Mouse (Mus musculus): ENCODE results near the gene Fcgr2b. TPM values are rescaled to one million over a fixed set of nuclear protein-coding genes. Genes with fewer than 3 reads are reported as not detected.
A peak's percentile ranks its signal among the peaks of the same experiment; 100 is the strongest.

Gene Fcgr2b
- polyA plus RNA-seq, 1 experiment, result not detected

- no peak for TF ChIP-seq GATA1 (IDR thresholded peaks at IDR 0.05; ENCODE audit: low read length)
Observed at GRCm38 (mm10) chr1:170953192-170953591, 23.2 kb downstream of the Fcgr2b start.

- peak; percentile 57 for TF ChIP-seq GATA1 (IDR thresholded peaks at IDR 0.05; ENCODE audit: low read length)
Observed at GRCm38 (mm10) chr1:170950772-170951171, 25.6 kb downstream of the Fcgr2b start.

DNA sequence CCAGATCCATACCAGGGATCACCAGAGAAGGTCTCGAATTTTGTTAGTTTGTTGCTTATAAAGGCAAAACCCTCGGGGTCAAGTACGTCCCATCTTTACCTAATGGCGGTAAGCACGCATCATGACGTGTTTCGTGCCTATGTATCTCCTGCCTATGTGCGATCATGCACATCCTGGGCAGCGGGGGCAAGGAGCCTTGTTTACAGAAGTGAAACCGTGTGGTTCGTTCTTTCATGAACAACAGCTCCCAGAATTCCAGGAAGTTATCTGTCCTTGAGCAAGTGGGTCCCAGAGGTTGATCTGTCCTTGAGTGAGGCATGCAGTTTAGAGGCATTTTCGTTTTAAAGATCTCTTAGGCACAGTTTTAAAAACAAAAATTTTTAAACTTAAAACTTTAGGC, 37.1 kb downstream of the Fcgr2b start:
- TF ChIP-seq GATA1 (IDR thresholded peaks at IDR 0.05; ENCODE audit: low read length), result no peak

DNA sequence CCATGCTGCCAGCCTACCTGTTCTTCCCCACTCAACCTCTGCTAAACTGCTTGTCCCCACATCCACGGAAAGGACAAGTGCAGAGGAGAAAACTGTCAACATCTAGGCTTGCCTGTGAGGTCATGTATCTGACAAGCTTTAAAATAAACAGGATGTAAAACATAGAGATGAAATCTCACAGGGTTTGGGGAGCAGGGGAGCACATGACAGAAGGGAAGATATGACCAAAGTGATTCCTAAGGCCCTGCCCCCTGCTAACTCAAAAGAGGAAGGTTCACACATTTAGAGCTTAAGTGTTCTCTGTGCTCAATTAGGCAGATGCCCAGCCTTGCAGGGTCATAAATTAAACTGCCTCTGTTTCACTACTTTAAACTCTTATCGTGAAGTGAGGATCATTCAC, 42.0 kb downstream of the Fcgr2b start:
- TF ChIP-seq GATA1 (IDR thresholded peaks at IDR 0.05; ENCODE audit: low read length), result no peak

DNA sequence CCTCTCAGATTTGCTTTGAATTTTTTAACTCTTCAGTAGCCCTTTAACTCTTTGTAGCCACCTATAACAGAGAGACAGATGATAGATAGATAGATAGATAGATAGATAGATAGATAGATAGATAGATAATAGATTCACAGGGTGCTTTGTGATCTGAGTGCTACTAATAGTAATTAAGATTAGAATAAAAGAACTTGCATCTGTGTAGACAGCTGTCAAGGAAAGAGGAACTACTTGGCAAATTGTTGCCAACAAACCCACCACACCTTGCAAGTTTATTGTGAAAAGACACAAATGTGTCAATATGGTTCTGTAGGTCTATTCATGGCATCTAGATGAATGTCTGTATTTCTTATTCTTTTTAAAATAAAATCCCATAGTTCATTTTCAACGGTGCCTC, 42.4 kb downstream of the Fcgr2b start:
- TF ChIP-seq GATA1 (IDR thresholded peaks at IDR 0.05; ENCODE audit: low read length), result no peak

DNA sequence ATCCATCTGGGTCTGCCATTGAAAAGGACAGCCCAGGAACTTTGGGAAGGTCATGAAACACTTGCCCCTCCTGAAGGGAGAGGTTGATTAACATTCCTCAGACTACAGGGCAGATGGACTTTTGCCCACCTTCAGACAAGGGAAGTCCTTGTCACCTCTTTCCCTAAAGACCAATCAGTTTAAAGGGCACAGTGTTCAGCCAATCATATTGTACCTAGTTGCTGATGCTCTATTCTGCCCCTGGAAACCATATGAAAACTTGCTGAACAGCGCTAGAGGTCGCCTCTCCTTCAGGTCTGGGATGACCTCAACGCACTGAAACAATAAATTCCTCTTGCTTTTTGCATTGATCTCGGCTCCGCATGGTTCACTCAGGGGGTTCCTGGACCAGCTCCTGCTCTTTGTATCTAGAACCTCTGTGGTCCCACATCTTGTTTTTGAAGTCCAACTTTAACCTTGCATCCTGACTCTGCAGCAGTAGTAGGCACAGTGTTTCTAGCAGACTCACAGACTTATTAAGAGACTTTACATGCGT, 42.9 kb downstream of the Fcgr2b start:
- TF ChIP-seq GATA1 (IDR thresholded peaks at IDR 0.05; ENCODE audit: low read length), result no peak

DNA sequence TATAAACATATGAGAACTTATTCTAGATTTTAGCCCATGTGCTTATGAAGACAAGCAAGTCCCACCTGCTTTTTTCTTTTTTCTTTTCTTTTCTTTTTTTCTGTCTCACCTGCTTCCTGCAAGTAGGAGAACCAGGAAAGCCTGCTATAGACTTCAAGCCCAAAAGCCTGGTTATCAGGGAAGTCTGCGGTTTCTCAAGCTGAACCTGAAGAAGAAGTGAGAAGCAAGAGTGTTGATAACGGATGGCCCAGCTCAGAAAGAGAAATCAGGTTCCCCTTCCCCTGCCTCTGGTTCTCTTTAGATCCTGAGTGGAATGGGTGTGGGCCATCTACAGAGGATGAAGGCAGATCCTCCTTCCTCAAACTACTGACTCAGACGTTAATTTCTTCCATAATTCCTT, 44.3 kb downstream of the Fcgr2b start:
- TF ChIP-seq GATA1 (IDR thresholded peaks at IDR 0.05; ENCODE audit: low read length), result no peak

GRCm38 (mm10) chr1:170929245-170929644, 47.1 kb downstream of the Fcgr2b start:
- no peak for TF ChIP-seq GATA1 (IDR thresholded peaks at IDR 0.05; ENCODE audit: low read length)

DNA sequence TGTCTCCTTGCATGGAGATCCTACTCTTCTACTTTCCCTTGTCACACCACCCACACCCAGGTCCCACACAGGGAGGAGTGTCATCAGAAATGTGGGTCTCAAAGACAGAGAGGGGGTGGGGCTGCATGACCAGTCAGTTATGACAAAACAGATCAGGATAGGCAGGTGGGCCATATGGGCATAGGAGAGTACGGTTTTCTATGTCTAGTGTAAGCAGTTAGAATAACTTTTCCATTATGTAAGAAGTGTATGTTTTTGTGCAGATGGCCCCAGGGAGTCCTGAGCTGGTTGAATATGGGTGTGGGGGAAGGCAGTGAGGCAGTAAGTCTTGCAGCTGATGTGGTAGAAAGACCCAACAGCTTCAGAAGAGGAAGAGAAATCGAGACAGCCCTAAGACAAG, 47.9 kb downstream of the Fcgr2b start:
- no peak for TF ChIP-seq GATA1 (IDR thresholded peaks at IDR 0.05; ENCODE audit: low read length)

- TF ChIP-seq GATA1 (IDR thresholded peaks at IDR 0.05; ENCODE audit: low read length), result no peak
Observed at GRCm38 (mm10) chr1:170927378-170927777, 49.0 kb downstream of the Fcgr2b start, which contains the start of gene Fcrla. Gene Fcrla, minus strand, starts transcription at chr1:170927583.

GRCm38 (mm10) chr1:170926941-170927340, 49.4 kb downstream of the Fcgr2b start:
- TF ChIP-seq GATA1 (IDR thresholded peaks at IDR 0.05; ENCODE audit: low read length), result no peak

GRCm38 (mm10) chr1:170924485-170924884, 51.9 kb downstream of the Fcgr2b start:
- no peak for TF ChIP-seq GATA1 (IDR thresholded peaks at IDR 0.05; ENCODE audit: low read length)

GRCm38 (mm10) chr1:170919308-170919707, 57.0 kb downstream of the Fcgr2b start:
- TF ChIP-seq GATA1 (IDR thresholded peaks at IDR 0.05; ENCODE audit: low read length), result no peak

- no peak for TF ChIP-seq GATA1 (IDR thresholded peaks at IDR 0.05; ENCODE audit: low read length)
Observed at GRCm38 (mm10) chr1:170915657-170916056, 60.7 kb downstream of the Fcgr2b start.

GRCm38 (mm10) chr1:170912891-170913615, 63.3 kb downstream of the Fcgr2b start, which contains the start of gene Fcrlb:
Gene Fcrlb, minus strand, starts transcription at chr1:170912941.
- TF ChIP-seq GATA1 (IDR thresholded peaks at IDR 0.05; ENCODE audit: low read length), result no peak

DNA sequence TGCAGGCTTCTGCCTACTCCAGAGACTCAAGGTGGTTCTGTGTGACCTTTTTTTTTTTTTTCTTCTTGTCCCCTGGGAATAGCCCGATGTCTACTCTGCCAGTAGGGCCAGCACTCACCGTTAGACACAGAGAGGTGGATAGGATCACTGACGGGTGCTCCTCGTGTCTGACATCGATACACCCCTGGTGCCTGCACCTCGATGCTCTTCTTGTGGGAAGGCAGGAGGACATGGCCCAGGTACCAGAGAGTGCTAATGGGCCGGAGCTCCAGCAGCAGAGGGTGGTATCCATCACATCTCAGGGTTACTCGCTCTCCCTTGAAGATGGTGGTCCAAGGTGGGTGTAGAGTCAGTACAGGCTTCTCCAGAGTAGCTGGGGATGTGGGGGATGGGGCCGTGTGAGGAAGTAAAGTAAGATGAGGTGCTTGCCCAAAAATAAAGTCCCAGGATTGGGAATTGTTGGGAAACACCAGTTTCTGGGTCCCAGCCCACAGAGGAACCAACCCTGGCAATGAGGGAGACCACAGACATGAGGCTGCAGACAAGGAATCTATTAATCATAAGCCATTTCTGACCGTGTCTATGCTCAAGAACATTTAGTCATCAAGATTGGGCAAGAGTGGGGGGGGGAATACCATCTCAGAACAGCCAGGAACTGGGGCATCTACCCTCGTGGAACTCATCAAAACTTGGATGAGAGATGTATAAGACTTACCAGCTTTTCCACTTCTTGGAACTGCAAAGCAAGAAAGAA, 64.3 kb downstream of the Fcgr2b start:
- no peak for TF ChIP-seq GATA1 (IDR thresholded peaks at IDR 0.05; ENCODE audit: low read length)

Other genes starting within 250 kb of the Fcgr2b start
- gene Atf6, start 108.8 kb downstream of the Fcgr2b start, polyA plus RNA-seq (2012), result 1.3 and 1.8 TPM in 2 replicates
- gene Gm26620, start 91.5 kb downstream of the Fcgr2b start, polyA plus RNA-seq (2012), result 0.55 and 0.57 TPM in 2 replicates
- 15.6 and 19.0 TPM in 2 replicates for gene Dusp12, start 91.0 kb downstream of the Fcgr2b start, polyA plus RNA-seq (2012)
- gene Fcrlb, start 63.6 kb downstream of the Fcgr2b start, polyA plus RNA-seq (2012), result not detected in 2 replicates
- 0.22 TPM in 1 of 2 replicates, not detected in the other for gene Fcrla, start 49.0 kb downstream of the Fcgr2b start, polyA plus RNA-seq (2012)
- not detected in 2 replicates for gene Fcgr4, start 42.4 kb upstream of the Fcgr2b start, polyA plus RNA-seq (2012)
- gene Fcgr3, start 88.4 kb upstream of the Fcgr2b start, polyA plus RNA-seq (2012), result 0.04 and 0.13 TPM in 2 replicates
- gene Cfap126, start 137.4 kb upstream of the Fcgr2b start, polyA plus RNA-seq (2012), result 0.67 and 1.5 TPM in 2 replicates
- 51.9 and 128 TPM in 2 replicates for gene Sdhc, start 174.1 kb upstream of the Fcgr2b start, polyA plus RNA-seq (2012)
- gene Mpz, start 174.2 kb upstream of the Fcgr2b start, polyA plus RNA-seq (2012), result 0.14 TPM in 1 of 2 replicates, not detected in the other
- gene Pcp4l1, start 219.7 kb upstream of the Fcgr2b start, polyA plus RNA-seq (2012), result not detected in 2 replicates
- 0.40 and 0.42 TPM in 2 replicates for gene Nr1i3, start 237.4 kb upstream of the Fcgr2b start, polyA plus RNA-seq (2012)
- gene Tomm40l, start 246.0 kb upstream of the Fcgr2b start, polyA plus RNA-seq (2012), result 50.2 and 61.5 TPM in 2 replicates
- not detected in 2 replicates for gene Apoa2, start 248.5 kb upstream of the Fcgr2b start, polyA plus RNA-seq (2012)